Mouse (Mus musculus): ENCODE measurements around the gene Kit. TPM values are rescaled to one million over a fixed set of nuclear protein-coding genes. Genes with fewer than 3 reads are reported as not detected.
A peak's percentile ranks its signal among the peaks of the same experiment; 100 is the strongest.

Gene Kit
- polyA plus RNA-seq, 1 experiment from 2014 or later, result 41.6 TPM

DNA sequence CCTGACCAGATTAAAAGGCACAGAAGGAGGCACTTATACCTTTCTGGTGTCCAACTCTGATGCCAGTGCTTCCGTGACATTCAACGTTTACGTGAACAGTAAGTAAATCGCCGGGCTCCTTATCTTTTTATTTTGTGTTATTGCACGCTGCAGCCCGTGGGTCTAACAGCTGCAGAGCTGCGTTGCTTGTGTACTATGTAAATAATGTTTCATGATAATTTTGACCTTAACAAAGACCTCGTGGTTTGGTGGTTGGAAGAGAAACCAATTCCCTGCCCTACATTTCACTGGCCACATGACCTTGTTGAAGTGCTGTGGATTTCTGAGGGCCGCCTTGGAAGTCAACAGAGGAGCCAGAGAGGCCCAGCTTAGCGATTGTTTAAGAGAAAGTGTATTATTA lies 48.3 kb downstream of the Kit start:
- Histone ChIP-seq H3K9me3 (replicated peaks) (no peaks in the 10 kb centered on the region), H3K27ac (no peak overlapping the region), H3K4me3 (no peak overlapping the region), H3K36me3 (peaks cover 26% of the 10 kb centered on the region), H3K4me1 (peaks cover 11% of the 10 kb centered on the region; the same call in 1 of the 2 replicates), H3K27me3 (no peaks in the 10 kb centered on the region), H3K9ac (no peak overlapping the region), H3K4me2 (replicated peaks) (no peak overlapping the region)
- no peak for ATAC-seq (ENCODE audit: low FRiP score)
- WGBS, result 90% methylated on average over 11 of the region's 11 CpGs

- no peak overlapping the region for H3K4me3 ChIP-seq
- H3K27me3 ChIP-seq, result no peaks in the 10 kb centered on the region
- WGBS, result 78% methylated on average over 1 of the region's 1 CpGs
- H3K4me2 ChIP-seq (replicated peaks), result no peak overlapping the region
- H3K27ac ChIP-seq, result no peak overlapping the region
- peaks cover 11% of the 10 kb centered on the region; the same call in 1 of the 2 replicates for H3K4me1 ChIP-seq
- H3K36me3 ChIP-seq, result peaks cover 26% of the 10 kb centered on the region
- no peak overlapping the region for H3K9ac ChIP-seq
- no peak for ATAC-seq (ENCODE audit: low FRiP score)
- no peaks in the 10 kb centered on the region for H3K9me3 ChIP-seq (replicated peaks)
Observed at GRCm38 (mm10) chr5:75623520-75623919, 48.8 kb downstream of the Kit start.

DNA sequence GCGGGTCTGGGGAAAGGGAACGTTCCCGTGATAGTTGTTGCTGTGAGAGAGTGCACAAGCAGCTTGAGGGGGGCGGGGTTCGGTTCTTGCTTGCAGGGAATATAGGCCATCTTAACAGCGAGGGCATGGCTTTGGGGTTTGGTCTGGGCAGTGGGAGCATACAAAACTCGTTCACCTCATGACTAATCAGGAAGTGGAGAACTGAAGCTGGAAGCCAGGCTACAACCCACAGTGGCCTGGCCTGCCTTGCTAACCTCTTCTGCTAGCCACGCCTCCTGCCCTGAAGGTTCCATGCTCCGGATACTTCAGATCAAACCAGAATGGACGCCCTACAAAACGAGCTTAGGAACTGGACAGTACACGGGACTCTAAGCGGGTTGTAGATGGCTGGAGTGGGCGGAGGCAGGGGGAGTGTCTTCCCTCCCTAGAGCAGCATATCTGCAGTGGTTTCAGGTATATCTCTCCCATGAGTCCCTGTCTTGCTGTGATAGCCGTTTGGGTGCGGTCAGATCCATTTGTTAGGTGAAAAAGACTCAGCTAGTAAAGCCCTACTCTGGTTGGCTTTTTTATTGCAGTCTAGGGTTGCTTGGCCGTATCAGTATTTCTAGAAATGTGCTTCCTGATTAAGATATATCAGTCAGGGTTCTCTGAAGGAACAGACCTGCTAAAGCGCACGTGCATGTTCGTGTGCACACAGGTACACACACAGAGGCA lies 49.4 kb downstream of the Kit start:
- no peak for ATAC-seq (ENCODE audit: low FRiP score)

GRCm38 (mm10) chr5:75625059-75625458 lies 50.3 kb downstream of the Kit start:
- no peak overlapping the region for H3K9ac ChIP-seq
- H3K27ac ChIP-seq, result no peak overlapping the region
- no peak overlapping the region for H3K4me3 ChIP-seq
- no peak for ATAC-seq (ENCODE audit: low FRiP score)
- H3K27me3 ChIP-seq, result no peaks in the 10 kb centered on the region
- no peaks in the 10 kb centered on the region for H3K9me3 ChIP-seq (replicated peaks)
- H3K36me3 ChIP-seq, result peaks cover 26% of the 10 kb centered on the region
- H3K4me2 ChIP-seq (replicated peaks), result no peak overlapping the region
- H3K4me1 ChIP-seq, result peaks cover 11% of the 10 kb centered on the region; the same call in 1 of the 2 replicates

More for the DNA sequence above, 49.4 kb downstream of the Kit start:
- peaks cover 11% of the 10 kb centered on the region; the same call in 1 of the 2 replicates for H3K4me1 ChIP-seq
- H3K27me3 ChIP-seq, result no peaks in the 10 kb centered on the region
- H3K9ac ChIP-seq, result no peak overlapping the region
- WGBS, result 94% methylated on average over 20 of the region's 20 CpGs
- H3K4me2 ChIP-seq (replicated peaks), result no peak overlapping the region
- peaks cover 26% of the 10 kb centered on the region for H3K36me3 ChIP-seq
- no peaks in the 10 kb centered on the region for H3K9me3 ChIP-seq (replicated peaks)
- no peak overlapping the region for H3K27ac ChIP-seq
- no peak overlapping the region for H3K4me3 ChIP-seq

- Histone ChIP-seq H3K4me1 (peaks cover 11% of the 10 kb centered on the region; the same call in 1 of the 2 replicates), H3K9ac (no peak overlapping the region), H3K27me3 (no peaks in the 10 kb centered on the region), H3K4me3 (no peak overlapping the region), H3K27ac (no peak overlapping the region), H3K36me3 (peaks cover 21% of the 10 kb centered on the region), H3K9me3 (replicated peaks) (no peaks in the 10 kb centered on the region), H3K4me2 (replicated peaks) (no peak overlapping the region)
- ATAC-seq (ENCODE audit: low FRiP score), result no peak
- 50% methylated on average over 8 of the region's 8 CpGs for WGBS
Observed at GRCm38 (mm10) chr5:75626284-75626683, 51.6 kb downstream of the Kit start.

DNA sequence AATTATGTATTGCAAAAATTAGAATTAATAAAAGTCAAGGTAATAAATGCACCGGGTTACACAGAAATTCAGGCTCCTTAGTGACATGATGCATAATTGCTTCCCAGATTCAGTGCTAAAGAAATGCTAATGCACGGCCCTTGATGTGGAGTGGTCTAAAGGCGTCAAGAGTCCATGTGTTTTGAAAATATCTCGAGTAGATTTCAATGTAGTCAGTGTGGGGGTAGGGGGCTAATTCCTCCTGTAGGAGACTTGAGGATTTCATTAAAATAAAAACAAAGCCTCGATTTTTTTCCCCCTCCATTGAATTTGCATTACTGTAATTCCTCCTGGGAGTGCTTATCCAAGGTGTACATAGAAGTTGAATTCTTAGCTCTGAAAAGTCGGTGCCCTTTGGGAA lies 52.0 kb downstream of the Kit start:
- WGBS, result 50% methylated on average over 6 of the region's 6 CpGs
- H3K27me3 ChIP-seq, result no peaks in the 10 kb centered on the region
- peaks cover 18% of the 10 kb centered on the region for H3K36me3 ChIP-seq
- H3K27ac ChIP-seq, result no peak overlapping the region
- H3K4me2 ChIP-seq (replicated peaks), result no peak overlapping the region
- no peak for ATAC-seq (ENCODE audit: low FRiP score)
- no peak overlapping the region for H3K9ac ChIP-seq
- no peaks in the 10 kb centered on the region for H3K9me3 ChIP-seq (replicated peaks)
- H3K4me1 ChIP-seq, result peaks cover 11% of the 10 kb centered on the region; the same call in 1 of the 2 replicates
- H3K4me3 ChIP-seq, result no peak overlapping the region

GRCm38 (mm10) chr5:75632257-75632656 lies 57.5 kb downstream of the Kit start:
- H3K36me3 ChIP-seq, result no peaks in the 10 kb centered on the region
- H3K9me3 ChIP-seq (replicated peaks), result no peaks in the 10 kb centered on the region
- H3K27ac ChIP-seq, result no peak overlapping the region
- H3K4me2 ChIP-seq (replicated peaks), result no peak overlapping the region
- no peak for ATAC-seq (ENCODE audit: low FRiP score)
- H3K4me1 ChIP-seq, result peaks cover 6% of the 10 kb centered on the region; the same call in 1 of the 2 replicates
- no peak overlapping the region for H3K4me3 ChIP-seq
- no peaks in the 10 kb centered on the region for H3K27me3 ChIP-seq
- WGBS, result 90% methylated on average over 5 of the region's 5 CpGs
- no peak overlapping the region for H3K9ac ChIP-seq

DNA sequence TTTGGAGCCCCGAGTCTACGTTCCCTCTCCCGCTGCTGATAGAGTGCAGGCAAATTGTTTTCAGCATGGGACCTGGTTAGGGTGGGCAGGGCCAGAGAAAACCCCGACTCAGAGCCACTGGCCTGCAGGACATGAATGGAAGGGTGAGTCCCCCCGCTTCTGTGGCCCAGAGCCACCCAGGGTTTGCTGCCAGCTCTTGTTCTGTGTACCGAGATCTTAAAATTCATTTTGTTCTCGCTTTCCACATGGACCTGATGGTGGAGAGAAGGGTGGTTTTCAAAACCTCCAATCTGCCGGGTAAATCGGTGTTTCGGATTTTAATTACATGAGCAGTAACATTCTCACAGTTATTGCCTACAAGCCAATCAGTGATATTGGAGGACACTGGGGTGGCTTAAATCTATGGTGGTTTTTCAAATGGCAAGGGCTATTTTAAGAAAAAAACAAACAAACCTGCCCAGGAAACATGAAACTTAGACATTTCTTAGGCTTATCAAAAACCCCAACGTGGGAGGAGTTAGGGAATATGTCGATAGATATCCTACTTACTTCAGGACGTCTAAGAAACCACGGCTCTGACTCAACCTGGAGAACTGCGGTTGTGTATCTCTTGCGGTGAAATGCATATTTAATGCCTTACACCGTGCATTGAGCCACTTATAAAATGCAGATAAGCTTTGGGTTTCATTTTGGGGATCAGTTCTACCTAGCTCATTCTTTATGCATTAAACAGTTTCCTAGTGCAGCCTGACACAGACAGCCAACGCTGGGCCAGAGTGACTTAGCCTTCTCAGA lies 58.3 kb downstream of the Kit start:
- Histone ChIP-seq H3K27ac (no peak overlapping the region), H3K36me3 (no peaks in the 10 kb centered on the region), H3K9me3 (replicated peaks) (no peaks in the 10 kb centered on the region), H3K4me3 (no peak overlapping the region), H3K27me3 (no peaks in the 10 kb centered on the region), H3K4me1 (peaks cover 6% of the 10 kb centered on the region; the same call in 1 of the 2 replicates), H3K9ac (no peak overlapping the region), H3K4me2 (replicated peaks) (no peak overlapping the region)
- ATAC-seq (ENCODE audit: low FRiP score), result no peak
- WGBS, result 90% methylated on average over 18 of the region's 18 CpGs

DNA sequence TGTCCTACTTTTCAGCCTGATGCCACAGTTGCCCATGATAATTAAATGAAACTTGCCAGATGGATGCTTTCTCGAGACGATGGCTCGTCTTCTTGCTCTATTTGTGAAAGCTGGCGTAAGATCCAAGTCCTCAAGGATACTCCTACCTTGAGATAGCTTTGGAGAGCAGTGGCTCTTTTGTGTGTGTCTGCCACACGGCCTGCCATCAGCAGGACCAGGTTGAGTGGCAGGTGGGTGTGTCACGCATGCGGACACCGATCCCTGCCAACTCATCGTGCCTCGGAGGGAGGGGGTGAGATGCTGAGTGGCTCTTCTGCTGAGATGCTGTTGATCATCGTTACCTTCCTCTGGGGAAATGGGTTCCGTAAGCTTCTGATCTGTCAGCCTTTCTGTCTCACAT lies 60.7 kb downstream of the Kit start:
- no peak overlapping the region for H3K9ac ChIP-seq
- H3K36me3 ChIP-seq, result no peaks in the 10 kb centered on the region
- H3K9me3 ChIP-seq (replicated peaks), result no peaks in the 10 kb centered on the region
- H3K27me3 ChIP-seq, result no peaks in the 10 kb centered on the region
- peak overlapping the region; percentile 30; the same call in 1 of the 2 replicates for H3K27ac ChIP-seq
- 0 out of 2 replicates have a peak, but pooled peaks have one; percentile 48 for ATAC-seq (ENCODE audit: low FRiP score)
- H3K4me2 ChIP-seq (replicated peaks), result no peak overlapping the region
- 71% methylated on average over 12 of the region's 12 CpGs for WGBS
- H3K4me1 ChIP-seq, result peaks cover 6% of the 10 kb centered on the region; the same call in 1 of the 2 replicates
- H3K4me3 ChIP-seq, result no peak overlapping the region

DNA sequence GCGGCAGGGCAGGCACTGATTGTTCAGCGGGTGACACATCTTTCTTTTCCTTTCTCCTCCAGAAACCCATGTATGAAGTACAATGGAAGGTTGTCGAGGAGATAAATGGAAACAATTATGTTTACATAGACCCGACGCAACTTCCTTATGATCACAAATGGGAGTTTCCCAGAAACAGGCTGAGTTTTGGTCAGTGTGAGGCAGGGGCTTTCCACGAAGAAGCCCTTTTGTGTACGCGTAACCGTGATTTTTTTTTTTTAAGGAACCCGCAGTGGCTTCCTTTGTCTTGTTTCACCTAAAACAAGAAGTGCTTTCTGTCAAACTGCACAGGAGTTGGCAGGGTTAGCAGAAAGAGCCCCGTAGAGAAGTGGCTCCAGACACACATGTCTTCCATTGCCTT lies 65.9 kb downstream of the Kit start:
- ATAC-seq (ENCODE audit: low FRiP score), result no peak
- no peaks in the 10 kb centered on the region for H3K9me3 ChIP-seq (replicated peaks)
- no peaks in the 10 kb centered on the region for H3K4me1 ChIP-seq
- no peaks in the 10 kb centered on the region for H3K27me3 ChIP-seq
- no peak overlapping the region for H3K4me2 ChIP-seq (replicated peaks)
- no peak overlapping the region for H3K4me3 ChIP-seq
- H3K9ac ChIP-seq, result no peak overlapping the region
- peaks cover 4% of the 10 kb centered on the region; the same call in 1 of the 2 replicates for H3K36me3 ChIP-seq
- 75% methylated on average over 11 of the region's 11 CpGs for WGBS
- no peak overlapping the region for H3K27ac ChIP-seq

- Histone ChIP-seq H3K4me3 (no peak overlapping the region), H3K9me3 (replicated peaks) (no peaks in the 10 kb centered on the region), H3K4me1 (no peaks in the 10 kb centered on the region), H3K27me3 (no peaks in the 10 kb centered on the region), H3K4me2 (replicated peaks) (no peak overlapping the region), H3K9ac (no peak overlapping the region), H3K27ac (no peak overlapping the region), H3K36me3 (peaks cover 6% of the 10 kb centered on the region; the same call in 1 of the 2 replicates)
- WGBS, result 94% methylated on average over 5 of the region's 5 CpGs
- no peak for ATAC-seq (ENCODE audit: low FRiP score)
Observed at GRCm38 (mm10) chr5:75647046-75647445, 72.3 kb downstream of the Kit start.

DNA sequence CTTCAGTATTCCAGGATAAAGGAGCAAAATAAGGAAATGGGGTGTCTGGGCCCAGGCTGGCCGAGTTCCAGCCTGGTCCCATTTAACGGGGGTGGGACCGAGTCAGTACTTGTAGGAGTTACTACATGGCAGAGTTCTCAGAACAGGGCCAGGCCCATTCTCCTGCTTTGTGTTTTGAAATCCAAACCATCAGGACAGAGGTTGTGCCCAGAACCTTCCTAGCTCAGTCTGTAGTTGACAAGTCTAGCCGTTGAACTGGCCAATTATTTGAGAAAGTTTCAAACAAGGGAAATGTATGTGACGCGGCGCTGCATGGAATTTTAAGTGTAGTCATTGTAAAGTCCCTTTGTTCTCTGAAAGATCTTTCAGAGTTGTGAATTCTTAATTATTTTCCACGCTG lies 75.8 kb downstream of the Kit start:
- ATAC-seq (ENCODE audit: low FRiP score), result peak; percentile 46; the same call in 1 of the 2 replicates
- 66% methylated on average over 8 of the region's 8 CpGs for WGBS
- Histone ChIP-seq H3K27ac (no peak overlapping the region), H3K4me2 (replicated peaks) (no peak overlapping the region), H3K4me1 (no peaks in the 10 kb centered on the region), H3K4me3 (no peak overlapping the region), H3K9ac (no peak overlapping the region), H3K9me3 (replicated peaks) (no peaks in the 10 kb centered on the region), H3K36me3 (peaks cover 37% of the 10 kb centered on the region), H3K27me3 (no peaks in the 10 kb centered on the region)

Data from hindbrain, embryonic 12.5 days (tissue).